Mouse (Mus musculus): ENCODE results near the gene 2010111I01Rik. TPM values are rescaled to one million over a fixed set of nuclear protein-coding genes. Genes with fewer than 3 reads are reported as not detected.
A peak's percentile ranks its signal among the peaks of the same experiment; 100 is the strongest.

Gene 2010111I01Rik
- total RNA-seq, 1 experiment: 58.3 TPM

- TF ChIP-seq MAFK (IDR thresholded peaks at IDR 0.05; ENCODE audit: insufficient read depth, low read depth, low read length) (0 out of 2 replicates have a peak, but pooled peaks have one; percentile 9), ZNF384 (IDR thresholded peaks at IDR 0.05; ENCODE audit: low read depth, low read length) (no peak)
- Histone ChIP-seq H3K9me3 (ENCODE audit: control insufficient read depth, insufficient read depth, low read depth, low read length) (no peaks in the 10 kb centered on the region), H3K27ac (ENCODE audit: insufficient read depth, low read depth, low read length, poor library complexity, severe bottlenecking) (peak overlapping the region; percentile 82), H3K9ac (ENCODE audit: insufficient read depth, low read depth, low read length, poor library complexity, severe bottlenecking) (peak overlapping the region; percentile 24), H3K4me3 (ENCODE audit: insufficient read depth in 1 of 2, low read depth in 1 of 2, low read length in 2 of 2, poor library complexity in 1 of 2, severe bottlenecking in 1 of 2) (peak overlapping the region; percentile 1 to 14; a peak in 2 of 4 replicates), H3K36me3 (ENCODE audit: control insufficient read depth, insufficient read depth, low read length, poor library complexity, severe bottlenecking) (peaks cover 43% of the 10 kb centered on the region), H3K4me1 (ENCODE audit: control insufficient read depth in 2 of 2, insufficient read depth in 2 of 2, low read length in 2 of 2, poor library complexity in 1 of 2) (peaks cover 11 to 41% of the 10 kb centered on the region in 2 experiments; a peak in 3 of 4 replicates)
- in situ Hi-C loops (cut with MboI; ENCODE audit: low sequenced_read_pairs in 2 of 2, unreplicated experiment in 2 of 2): no loop called here
- no peak for DNase-seq (ENCODE audit: low read depth, low spot score)
These were observed 329.9 kb downstream of the 2010111I01Rik start for GRCm38 (mm10) chr13:63294359-63295193.

GRCm38 (mm10) chr13:63296300-63296699 lies 331.6 kb downstream of the 2010111I01Rik start:
- no peaks in the 10 kb centered on the region for H3K9me3 ChIP-seq (ENCODE audit: control insufficient read depth, insufficient read depth, low read depth, low read length)
- in situ Hi-C loops (cut with MboI; ENCODE audit: low sequenced_read_pairs in 2 of 2, unreplicated experiment in 2 of 2): no loop called here
- H3K4me1 ChIP-seq (ENCODE audit: control insufficient read depth in 2 of 2, insufficient read depth in 2 of 2, low read length in 2 of 2, poor library complexity in 1 of 2): peaks cover 15 to 41% of the 10 kb centered on the region in 2 experiments; a peak in 3 of 4 replicates
- H3K27ac ChIP-seq (ENCODE audit: insufficient read depth, low read depth, low read length, poor library complexity, severe bottlenecking): no peak overlapping the region
- DNase-seq (ENCODE audit: low read depth, low spot score): no peak
- no peak for TF ChIP-seq HCFC1 (IDR thresholded peaks at IDR 0.05; ENCODE audit: borderline replicate concordance, insufficient read depth, low read length)
- no peak for TF ChIP-seq ZNF384 (IDR thresholded peaks at IDR 0.05; ENCODE audit: low read depth, low read length)
- no peak for TF ChIP-seq CHD2 (IDR thresholded peaks at IDR 0.05; ENCODE audit: low read depth, low read length)
- TF ChIP-seq MAFK (IDR thresholded peaks at IDR 0.05; ENCODE audit: insufficient read depth, low read depth, low read length): no peak
- TF ChIP-seq ZC3H11A (IDR thresholded peaks at IDR 0.05; ENCODE audit: borderline replicate concordance, low read depth, low read length): no peak
- peaks cover 46% of the 10 kb centered on the region for H3K36me3 ChIP-seq (ENCODE audit: control insufficient read depth, insufficient read depth, low read length, poor library complexity, severe bottlenecking)
- H3K9ac ChIP-seq (ENCODE audit: insufficient read depth, low read depth, low read length, poor library complexity, severe bottlenecking): peak overlapping the region; percentile 7; the same call in 1 of the 2 replicates
- H3K4me3 ChIP-seq (ENCODE audit: insufficient read depth in 1 of 2, low read depth in 1 of 2, low read length in 2 of 2, poor library complexity in 1 of 2, severe bottlenecking in 1 of 2): no peak overlapping the region

GRCm38 (mm10) chr13:63297003-63297402 lies 332.3 kb downstream of the 2010111I01Rik start:
- no peak for DNase-seq (ENCODE audit: low read depth, low spot score)
- in situ Hi-C loops (cut with MboI; ENCODE audit: low sequenced_read_pairs in 2 of 2, unreplicated experiment in 2 of 2): no loop called here
- Histone ChIP-seq H3K4me3 (ENCODE audit: insufficient read depth in 1 of 2, low read depth in 1 of 2, low read length in 2 of 2, poor library complexity in 1 of 2, severe bottlenecking in 1 of 2) (no peak overlapping the region), H3K36me3 (ENCODE audit: control insufficient read depth, insufficient read depth, low read length, poor library complexity, severe bottlenecking) (peaks cover 53% of the 10 kb centered on the region), H3K4me1 (ENCODE audit: control insufficient read depth in 2 of 2, insufficient read depth in 2 of 2, low read length in 2 of 2, poor library complexity in 1 of 2) (peaks cover 13 to 41% of the 10 kb centered on the region in 2 experiments; a peak in 3 of 4 replicates), H3K27ac (ENCODE audit: insufficient read depth, low read depth, low read length, poor library complexity, severe bottlenecking) (no peak overlapping the region), H3K9me3 (ENCODE audit: control insufficient read depth, insufficient read depth, low read depth, low read length) (no peaks in the 10 kb centered on the region), H3K9ac (ENCODE audit: insufficient read depth, low read depth, low read length, poor library complexity, severe bottlenecking) (no peak overlapping the region)
- TF ChIP-seq MAFK (IDR thresholded peaks at IDR 0.05; ENCODE audit: insufficient read depth, low read depth, low read length): no peak
- TF ChIP-seq CHD2 (IDR thresholded peaks at IDR 0.05; ENCODE audit: low read depth, low read length): no peak
- TF ChIP-seq ZC3H11A (IDR thresholded peaks at IDR 0.05; ENCODE audit: borderline replicate concordance, low read depth, low read length): no peak
- TF ChIP-seq HCFC1 (IDR thresholded peaks at IDR 0.05; ENCODE audit: borderline replicate concordance, insufficient read depth, low read length): no peak
- no peak for TF ChIP-seq ZNF384 (IDR thresholded peaks at IDR 0.05; ENCODE audit: low read depth, low read length)

- no peak overlapping the region for H3K4me3 ChIP-seq (ENCODE audit: insufficient read depth in 1 of 2, low read depth in 1 of 2, low read length in 2 of 2, poor library complexity in 1 of 2, severe bottlenecking in 1 of 2)
- in situ Hi-C loops (cut with MboI; ENCODE audit: low sequenced_read_pairs in 2 of 2, unreplicated experiment in 2 of 2): no loop called here
- no peak overlapping the region for H3K9ac ChIP-seq (ENCODE audit: insufficient read depth, low read depth, low read length, poor library complexity, severe bottlenecking)
- TF ChIP-seq HCFC1 (IDR thresholded peaks at IDR 0.05; ENCODE audit: borderline replicate concordance, insufficient read depth, low read length) (no peak), CHD2 (IDR thresholded peaks at IDR 0.05; ENCODE audit: low read depth, low read length) (no peak), ZC3H11A (IDR thresholded peaks at IDR 0.05; ENCODE audit: borderline replicate concordance, low read depth, low read length) (no peak), MAFK (IDR thresholded peaks at IDR 0.05; ENCODE audit: insufficient read depth, low read depth, low read length) (no peak), ZNF384 (IDR thresholded peaks at IDR 0.05; ENCODE audit: low read depth, low read length) (no peak)
- H3K9me3 ChIP-seq (ENCODE audit: control insufficient read depth, insufficient read depth, low read depth, low read length): no peaks in the 10 kb centered on the region
- no peak for DNase-seq (ENCODE audit: low read depth, low spot score)
- H3K4me1 ChIP-seq (ENCODE audit: control insufficient read depth in 2 of 2, insufficient read depth in 2 of 2, low read length in 2 of 2, poor library complexity in 1 of 2): peaks cover 11 to 36% of the 10 kb centered on the region in 2 experiments; a peak in 3 of 4 replicates
- H3K36me3 ChIP-seq (ENCODE audit: control insufficient read depth, insufficient read depth, low read length, poor library complexity, severe bottlenecking): peaks cover 61% of the 10 kb centered on the region
- no peak overlapping the region for H3K27ac ChIP-seq (ENCODE audit: insufficient read depth, low read depth, low read length, poor library complexity, severe bottlenecking)
These were observed 333.2 kb downstream of the 2010111I01Rik start for GRCm38 (mm10) chr13:63297933-63298332.
